Mouse (Mus musculus): ENCODE data around the gene Stmn1.

Stmn1 gene

DNA sequence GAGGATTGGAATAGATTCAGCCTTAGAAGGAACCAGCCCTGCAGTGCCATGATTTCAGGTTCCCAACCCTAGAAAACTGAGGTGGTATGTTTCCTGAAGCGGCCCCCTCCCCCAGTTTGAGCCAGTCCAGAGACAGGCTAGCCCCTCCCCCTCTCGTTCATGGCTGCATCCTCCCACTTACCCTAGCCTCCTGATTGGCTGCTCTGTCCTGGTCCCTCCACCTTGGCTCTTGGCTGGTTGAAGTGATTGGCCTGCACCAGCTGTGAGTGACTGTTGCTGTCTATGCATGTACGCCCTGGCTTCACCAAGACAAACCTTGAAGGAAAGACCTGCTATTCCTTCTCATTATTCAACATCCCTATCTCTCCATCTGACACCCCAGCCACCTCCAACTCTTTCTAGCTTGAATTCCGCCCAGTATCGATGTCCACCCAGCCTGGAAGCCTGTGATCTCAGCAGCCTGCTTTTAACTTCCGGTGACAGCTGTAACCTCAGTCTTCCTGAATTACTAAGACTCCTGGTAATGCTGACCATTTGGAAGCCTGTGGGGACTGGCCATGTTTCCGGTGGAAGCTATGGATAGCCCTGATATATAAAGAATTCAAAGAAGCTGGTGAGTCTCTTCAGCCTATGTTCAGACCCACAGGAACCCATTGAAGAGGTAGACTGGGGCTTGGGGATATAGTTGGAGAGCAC is 10.8 kb upstream of the Stmn1 start:
- no peak for DNase-seq (ENCODE audit: low spot score in 2 of 2)

DNA sequence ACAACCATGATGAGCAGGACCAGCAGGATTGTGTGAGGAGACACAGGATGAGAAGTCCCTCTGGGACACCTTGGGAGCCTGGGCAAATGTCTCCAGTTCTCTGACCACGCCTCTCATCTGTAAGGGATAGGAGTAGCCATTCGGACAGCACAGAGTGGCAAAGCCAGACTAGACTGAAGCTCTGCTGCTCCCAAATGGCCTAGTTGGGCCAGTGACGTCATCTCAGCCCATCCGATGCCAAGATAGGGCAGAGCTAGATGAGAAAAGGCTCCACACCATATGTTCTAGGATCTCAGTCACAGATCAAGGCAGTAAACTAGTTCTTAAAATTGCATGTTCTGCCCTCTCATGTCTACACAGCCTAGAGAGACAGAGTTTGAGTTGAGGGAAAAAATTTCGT is 9.3 kb upstream of the Stmn1 start:
- DNase-seq (ENCODE audit: low spot score in 2 of 2), result no peak

DNA sequence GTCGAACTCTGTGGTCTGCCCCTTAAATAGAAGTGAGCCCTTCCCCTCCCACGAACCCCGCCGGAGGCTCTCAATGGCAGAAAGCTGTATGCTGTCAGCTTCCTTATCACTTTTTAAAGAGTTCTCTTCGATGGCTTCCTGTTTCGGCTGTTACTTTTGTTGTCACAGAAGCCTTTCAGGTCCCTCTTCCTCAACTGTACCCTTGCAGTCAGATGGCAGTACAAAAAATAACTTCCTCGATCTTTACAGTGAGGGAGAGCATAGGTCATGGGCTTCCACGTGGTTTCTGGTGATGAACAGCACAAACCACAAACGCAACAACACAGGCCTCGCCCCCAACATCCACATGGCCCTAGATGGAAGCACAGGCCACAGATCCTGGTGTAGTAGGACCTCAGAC is 7.8 kb upstream of the Stmn1 start:
- no peak for DNase-seq (ENCODE audit: low spot score in 2 of 2)

DNA sequence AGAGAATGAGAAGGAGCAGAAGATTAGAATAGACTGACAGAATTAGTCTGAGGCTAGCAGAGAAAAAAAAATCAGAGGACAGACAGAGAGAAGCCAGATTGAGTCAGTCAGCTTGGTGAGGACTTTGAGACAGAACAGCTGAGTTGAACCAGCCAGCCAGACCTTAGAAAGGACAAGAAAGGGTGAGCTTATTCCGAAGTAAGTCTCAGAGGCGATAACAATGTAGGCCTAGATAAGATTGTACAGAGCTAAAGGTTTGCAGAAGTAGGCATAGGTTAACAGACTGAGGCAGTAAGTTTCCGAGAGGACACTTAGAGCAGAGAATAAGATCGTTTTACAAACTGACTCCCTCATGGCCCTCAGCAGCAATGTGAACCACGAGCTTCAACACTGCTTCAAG is 6.9 kb upstream of the Stmn1 start:
- no peak for DNase-seq (ENCODE audit: low spot score in 2 of 2)

DNA sequence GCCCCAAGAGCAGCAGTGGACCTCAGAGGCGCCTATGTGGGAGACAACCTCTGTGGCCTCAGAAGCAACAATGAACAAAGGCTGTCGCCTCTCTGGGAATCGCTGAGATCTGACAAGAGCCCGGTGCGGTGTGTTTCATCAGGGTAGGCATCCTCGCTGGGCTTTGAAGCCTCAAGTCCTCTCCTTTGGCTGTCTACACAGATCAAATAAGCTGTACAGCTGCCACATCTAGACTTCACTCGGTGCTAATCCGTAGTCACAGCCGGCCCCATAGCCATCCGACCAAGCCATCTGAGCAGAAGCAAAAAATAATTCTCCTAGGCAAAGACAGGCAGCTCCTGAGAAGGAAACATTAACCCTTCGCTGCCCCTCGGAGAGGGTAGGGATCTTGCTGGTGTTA is 2.3 kb upstream of the Stmn1 start:
- no peak for DNase-seq (ENCODE audit: low spot score in 2 of 2)

DNA sequence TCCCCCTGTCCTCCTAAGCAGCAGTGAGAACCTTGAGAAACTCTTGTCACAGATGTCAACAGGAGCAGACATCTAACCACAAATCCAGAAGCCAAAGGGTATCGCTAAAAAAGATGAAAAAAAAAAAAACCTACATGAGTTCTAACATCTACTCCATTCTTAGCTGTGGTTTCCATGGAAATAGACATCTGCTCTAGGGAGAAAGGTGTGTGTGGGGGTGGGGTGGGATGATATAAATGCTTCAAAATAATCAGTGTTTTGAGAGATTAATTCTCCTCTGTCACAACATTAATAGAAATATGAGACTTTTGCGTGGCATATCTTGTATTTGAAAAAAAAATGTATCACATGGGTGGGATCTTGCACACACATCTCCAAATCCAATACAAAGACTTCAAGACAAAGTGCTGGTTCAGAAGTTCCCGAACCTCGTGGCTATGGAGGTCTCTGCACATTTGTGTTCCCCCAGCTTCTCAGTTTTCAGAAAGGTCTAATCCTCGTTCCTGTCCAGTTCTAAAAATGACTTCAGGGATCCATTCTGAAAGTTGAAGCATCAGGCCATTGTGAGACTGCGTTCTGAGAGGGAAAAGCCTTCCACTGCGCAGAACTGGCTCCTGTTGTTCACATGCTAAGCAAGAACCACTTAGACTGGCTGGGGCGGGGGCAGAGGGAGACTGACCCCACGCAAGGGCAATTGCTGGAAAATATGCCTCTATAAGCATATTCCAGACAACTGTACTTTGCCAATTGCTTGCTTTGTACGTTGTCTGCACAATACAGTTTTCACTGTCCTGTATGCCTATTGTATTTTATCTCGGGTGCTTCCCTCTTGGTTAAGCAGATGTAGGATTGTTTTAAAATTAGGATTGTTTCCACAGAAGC is 1.5 kb upstream of the Stmn1 start:
- no peak for DNase-seq (ENCODE audit: low spot score in 2 of 2)

DNA sequence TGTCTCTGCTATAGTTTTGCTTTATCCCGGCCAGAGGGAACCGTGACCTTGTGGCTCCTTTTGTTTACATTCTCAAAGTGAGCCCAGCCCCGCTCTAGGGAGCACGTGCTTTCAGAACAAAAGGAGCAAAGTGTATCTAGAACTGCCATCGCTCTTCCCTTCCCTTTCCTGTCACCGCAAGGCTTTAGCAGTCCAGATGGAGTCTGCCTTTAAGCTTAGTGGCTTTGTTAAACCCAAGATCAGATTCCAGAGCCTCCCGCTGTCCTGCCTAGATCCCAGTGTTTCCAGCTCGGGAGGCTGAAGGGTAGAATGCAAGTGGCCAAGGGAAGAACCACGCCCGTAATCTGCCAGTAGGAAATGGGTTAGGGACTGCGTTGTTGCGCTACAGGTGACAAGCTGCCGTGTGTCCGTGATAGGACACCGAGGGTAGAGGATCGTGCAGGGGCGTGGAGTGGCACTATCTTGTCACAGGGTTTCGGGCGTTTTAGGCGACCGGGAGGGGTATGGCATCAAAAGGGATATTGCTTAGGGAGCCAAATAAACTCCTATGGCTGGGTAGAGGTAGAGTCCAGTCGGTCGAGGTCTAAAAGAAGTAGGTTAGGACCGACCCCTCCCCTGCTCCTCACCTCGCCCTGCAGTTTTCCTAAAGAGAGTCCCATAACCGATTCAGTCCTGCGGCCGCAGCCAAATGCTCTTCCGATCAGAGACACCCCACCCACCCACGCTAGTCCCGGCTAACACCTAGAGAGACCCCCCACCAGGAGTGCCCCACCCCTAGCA is 495 bp upstream of the Stmn1 start:
- DNase-seq (ENCODE audit: low spot score in 2 of 2), result no peak

DNA sequence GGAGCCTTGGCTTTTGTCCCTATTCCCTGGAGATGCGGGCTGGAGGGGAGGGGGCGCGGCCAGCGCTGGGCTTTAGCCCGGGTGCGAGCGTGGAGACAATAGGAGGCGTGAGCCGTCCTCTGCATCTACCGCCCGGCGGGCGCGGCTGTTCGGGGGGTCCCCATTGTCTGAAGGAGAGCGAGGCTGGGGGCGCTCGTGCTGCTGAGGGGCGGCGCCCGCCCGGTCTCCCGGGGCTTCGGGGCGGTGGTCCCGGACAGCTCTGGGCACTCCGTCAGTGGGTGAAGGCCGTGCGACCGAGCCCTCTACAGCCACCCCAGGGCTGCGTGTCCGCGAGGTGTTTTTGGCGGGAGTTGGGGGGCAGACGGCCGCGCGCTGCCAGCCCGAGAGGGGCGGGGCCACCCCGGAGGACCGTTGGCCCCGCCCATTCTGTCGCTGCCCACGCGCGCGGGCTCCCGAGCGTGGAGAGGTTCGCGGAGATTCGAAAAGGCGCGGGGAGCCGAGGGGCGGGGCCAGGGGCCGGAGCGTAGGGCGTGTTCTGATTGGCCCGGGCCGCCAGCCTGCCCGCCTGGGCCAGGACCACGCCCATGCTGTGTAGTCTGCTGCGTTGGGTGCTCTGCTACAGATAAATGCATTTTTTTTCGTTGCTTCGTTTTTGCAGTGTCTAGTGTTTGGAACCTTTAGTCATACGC is 602 bp downstream of the Stmn1 start:
- DNase-seq (ENCODE audit: low spot score in 2 of 2), result peak; percentile 94 to 98

DNA sequence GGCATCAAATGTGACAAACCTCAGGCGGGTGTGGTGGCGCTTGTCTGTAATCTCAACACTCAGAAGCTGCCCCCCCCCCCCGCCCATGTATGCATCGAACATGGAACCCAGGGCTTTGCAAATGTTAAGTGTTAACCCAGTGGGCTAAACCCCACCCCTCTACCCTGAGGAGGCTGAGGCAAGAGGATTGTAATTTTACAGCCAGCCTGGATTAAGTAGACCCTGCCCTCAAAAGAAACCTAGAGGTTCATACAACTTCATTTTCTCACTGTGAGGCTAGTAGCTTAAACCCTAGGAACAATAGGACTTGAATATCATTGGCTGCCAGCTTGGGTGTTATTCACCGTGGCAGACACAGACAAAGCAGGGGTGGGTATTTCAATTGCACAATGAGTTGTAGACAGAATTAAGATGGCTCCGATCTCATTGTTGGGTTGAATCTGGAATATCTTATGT is 1.2 kb downstream of the Stmn1 start:
- DNase-seq (ENCODE audit: low spot score in 2 of 2), result no peak

DNA sequence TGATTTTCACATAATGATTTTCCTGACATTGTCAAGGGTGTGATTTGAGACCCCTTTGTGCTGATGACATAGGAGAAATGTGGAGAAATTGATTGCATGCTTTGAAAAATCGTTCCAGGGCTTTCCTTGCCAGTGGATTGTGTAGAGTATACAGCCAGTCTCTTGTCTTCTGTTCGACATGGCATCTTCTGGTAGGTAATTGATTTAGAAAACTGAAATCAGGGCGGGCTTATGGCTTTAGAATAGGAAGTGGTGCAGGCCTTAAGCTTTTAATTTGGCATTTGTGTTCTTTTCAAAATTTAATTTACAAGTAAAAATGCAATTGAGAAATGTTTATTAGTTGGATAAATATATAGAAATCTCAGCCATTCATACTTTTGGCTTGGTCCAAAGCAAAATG is 1.9 kb downstream of the Stmn1 start:
- no peak for DNase-seq (ENCODE audit: low spot score in 2 of 2)

DNA sequence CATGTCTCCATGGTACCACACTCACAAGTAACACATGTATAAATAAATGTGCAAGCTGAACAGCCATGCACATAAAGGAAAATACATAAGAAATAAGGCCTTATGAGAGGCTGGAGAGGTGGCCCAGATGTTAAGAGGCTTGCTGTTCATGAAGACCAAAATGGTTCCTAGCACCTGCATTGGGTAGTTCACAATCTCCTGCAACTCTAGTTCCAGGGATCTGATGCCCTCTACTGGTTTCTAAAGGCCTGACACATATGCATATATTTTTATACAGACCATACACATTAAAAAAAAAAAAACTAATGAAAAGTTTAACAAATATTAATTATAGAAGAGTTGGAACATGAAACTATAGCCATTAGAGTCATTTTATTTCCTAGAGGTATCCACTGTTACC is 3.3 kb downstream of the Stmn1 start:
- DNase-seq (ENCODE audit: low spot score in 2 of 2), result no peak

DNA sequence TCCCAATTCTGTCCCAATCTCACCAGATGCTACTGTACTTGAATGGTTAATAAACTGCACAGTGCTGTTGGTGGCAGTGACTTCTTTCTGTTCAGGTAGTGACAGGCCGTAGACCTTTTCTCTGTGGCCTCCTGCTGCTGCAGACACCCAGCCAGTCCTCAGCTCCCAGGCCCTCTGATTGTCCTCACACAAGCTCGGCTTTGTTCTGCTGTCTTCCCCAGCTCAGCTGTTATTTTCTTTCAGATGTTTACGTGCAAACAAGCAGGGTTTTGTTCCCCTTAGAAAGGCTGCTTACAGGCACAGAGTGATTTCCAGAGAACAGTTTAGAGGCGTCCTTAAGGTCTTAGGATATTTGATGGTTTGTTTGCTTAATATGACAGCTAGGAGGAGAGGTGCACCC is 5.6 kb downstream of the Stmn1 start:
- DNase-seq (ENCODE audit: low spot score in 2 of 2), result no peak

DNA sequence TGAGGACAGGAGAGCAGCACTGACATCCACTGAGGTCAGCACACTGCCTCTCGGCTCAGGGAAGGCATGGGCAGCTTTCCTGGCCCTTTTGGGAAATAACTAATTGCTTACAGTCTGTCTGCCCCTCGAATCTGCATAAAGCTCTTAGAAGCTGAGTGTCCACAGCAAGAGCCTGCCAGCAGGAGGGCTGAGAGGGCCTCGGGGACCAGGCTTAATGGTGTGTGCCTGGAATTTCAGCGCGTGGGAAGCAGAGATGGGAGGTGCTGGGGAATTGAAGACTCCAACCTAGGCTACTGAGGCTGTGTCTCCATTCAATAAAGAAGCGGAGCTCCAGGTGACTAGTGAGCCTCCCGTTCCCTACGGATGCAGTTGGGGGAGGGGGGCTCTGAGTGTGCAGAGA is 6.1 kb downstream of the Stmn1 start:
- no peak for DNase-seq (ENCODE audit: low spot score in 2 of 2)

DNA sequence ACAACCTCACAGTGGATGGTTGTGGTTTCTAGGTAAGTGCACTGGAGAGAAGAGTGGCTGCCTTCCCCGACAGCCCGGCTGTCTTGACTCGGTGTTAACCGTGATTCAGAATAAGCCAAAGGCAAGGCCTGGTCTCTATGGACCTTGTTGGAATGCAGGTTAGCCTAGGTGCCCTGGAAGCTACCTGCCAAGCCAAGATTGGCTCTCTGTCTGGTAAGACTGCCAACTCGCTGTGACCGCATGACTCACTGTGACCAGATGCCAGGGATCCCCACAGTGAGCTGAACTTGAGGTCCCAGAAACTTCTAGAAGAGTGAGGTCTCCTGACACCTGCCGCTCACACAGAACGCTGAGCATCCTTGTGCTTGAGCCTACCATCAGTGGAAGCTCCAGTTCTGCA is 8.8 kb downstream of the Stmn1 start:
- DNase-seq (ENCODE audit: low spot score in 2 of 2), result no peak

DNA sequence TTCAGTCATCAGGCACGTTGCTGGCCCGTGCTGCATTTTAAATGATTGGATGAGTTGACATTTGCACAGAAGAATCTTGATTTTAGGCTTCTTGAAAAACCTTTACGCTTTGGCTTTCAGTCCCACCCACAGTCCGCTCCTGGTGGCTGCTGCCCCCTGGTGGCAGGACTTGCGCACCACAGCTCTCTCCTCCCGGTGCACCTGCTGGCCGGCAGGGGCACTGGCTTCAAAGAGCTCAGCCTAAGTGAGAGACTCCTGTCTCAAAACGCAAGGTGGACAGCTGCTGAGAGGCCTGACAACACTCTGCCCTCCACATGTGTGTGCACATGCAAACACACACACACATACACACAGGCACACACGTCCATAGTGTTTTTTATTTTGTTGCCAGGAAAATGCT is 9.9 kb downstream of the Stmn1 start:
- peak; percentile 98 for DNase-seq (ENCODE audit: low spot score in 2 of 2)

DNA sequence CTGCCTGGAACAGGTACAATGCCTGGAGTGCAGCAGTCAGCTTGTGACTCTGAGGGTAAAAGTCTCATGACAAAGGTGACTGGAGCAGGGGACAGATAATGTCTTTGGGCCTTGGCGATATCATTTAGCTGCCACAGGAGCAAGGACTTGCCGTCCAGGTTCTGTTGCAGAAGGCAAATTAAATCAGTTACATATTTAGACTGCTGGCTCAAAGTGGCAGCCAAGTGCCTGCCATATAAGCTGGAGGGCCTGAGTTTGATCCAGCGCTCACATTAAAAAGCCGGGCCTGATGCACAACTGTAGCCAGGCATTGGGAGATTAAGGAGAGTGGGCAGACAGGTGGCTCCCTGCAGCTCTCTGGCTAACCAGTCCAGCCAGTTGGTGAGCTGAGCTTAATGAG is 11.7 kb downstream of the Stmn1 start:
- DNase-seq (ENCODE audit: low spot score in 2 of 2), result no peak

DNA sequence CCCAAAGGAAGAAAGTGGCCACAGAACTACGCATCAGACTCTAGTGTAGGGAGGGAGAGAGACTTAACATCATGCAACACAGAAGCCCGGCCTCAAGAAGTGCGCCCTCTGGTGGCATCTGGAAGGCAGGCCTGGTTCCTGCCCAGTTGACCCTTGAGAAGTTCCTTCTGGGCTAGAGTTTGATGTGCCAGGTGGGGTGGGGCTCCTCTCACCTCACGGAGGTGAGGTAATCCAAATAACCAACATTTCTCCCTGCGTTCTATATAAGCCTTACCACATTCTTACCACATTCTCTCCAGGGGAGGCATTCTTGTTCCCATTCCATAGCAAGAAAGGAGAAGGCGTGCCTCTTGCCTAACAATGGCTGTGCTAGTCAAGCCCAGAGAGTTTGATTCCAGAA is 12.7 kb downstream of the Stmn1 start:
- peak; percentile 63 to 79 for DNase-seq (ENCODE audit: low spot score in 2 of 2)

DNA sequence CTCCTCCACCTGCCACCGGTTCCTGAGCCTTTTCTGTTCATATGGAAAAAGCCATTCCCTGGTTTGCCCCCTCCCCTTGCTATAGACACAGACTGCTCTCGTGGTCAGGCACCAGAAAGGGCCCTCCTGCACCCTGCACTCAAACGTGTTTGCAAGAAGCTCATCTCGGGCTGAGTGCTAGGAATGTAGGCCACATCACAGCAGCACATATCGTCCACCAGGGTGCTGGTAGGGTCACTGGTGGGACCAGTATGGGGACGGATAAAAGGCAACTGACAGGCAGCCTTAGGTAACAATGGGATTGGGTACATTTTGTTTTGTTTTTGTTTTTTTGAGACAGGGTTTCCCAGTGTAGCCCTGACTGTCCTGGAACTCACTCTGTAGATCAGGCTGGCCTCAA is 13.2 kb downstream of the Stmn1 start:
- DNase-seq (ENCODE audit: low spot score in 2 of 2), result no peak

DNA sequence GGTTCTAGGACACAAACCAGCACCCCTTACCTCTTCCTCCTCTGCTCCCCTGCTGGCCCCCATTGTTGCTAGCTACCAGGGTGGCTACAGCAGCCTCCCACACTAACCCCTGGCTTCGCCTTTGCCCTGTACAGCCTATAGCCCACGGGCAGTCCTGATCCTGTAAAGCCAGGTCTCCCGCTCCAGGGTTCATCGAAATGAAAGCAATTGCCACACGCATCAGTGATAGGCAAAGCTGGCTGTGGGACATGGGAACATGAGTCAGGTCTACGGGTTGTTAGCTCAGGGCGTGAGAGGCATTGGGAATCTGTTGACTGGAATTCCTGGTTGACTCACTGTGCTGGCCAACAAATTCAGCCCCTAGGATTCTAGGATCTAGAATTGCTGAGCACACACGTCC is 14.3 kb downstream of the Stmn1 start:
- DNase-seq (ENCODE audit: low spot score in 2 of 2), result no peak

DNA sequence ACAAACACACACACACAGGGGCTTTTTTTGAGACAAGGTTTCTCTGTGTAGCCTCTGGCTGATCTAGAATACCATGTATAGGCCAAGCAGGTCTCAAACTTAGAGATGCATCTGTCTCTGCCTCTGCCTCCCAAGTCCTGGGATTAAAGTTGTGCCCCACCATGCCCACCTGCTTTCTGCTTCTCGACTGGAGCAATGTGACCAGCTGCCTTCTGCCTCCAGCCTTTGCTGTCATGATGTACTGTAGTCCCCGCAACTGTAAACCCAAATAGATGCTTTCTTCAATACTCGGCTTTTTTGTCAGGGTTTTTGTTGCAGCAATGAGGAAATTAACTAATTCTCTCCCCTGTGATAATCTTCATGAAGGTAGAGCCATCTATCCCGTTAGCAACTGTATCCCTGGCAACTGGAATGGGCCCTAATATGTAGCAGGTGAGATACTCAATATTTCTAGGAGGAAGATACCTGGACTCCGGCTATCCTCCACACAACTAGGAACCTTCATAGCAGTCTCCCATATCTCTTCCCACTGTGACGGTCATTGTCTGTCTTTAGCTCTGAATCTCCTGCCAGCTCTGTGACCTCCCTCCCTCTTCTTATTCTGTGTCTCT is 15.1 kb downstream of the Stmn1 start:
- DNase-seq (ENCODE audit: low spot score in 2 of 2), result no peak

DNA sequence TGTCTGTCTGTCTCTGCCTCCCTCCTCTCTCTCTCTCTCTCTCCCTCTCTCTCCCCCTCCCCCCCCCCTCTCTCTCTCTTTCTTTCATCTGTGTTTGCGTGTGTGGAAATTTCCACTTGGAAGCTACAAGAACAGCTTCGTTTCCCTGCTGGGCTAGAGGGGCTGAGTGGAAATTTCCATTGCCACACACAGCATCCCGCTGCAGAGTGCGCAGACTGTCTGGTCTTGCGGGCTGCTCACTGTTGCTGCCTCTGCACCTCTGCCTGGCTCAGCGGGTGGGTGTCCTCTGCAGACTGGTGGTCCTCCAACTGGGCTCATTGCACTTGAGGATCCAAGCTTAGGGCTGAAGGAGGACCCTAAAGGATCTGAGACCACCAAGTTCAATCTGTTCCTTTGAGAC is 15.6 kb downstream of the Stmn1 start:
- no peak for DNase-seq (ENCODE audit: low spot score in 2 of 2)

DNA sequence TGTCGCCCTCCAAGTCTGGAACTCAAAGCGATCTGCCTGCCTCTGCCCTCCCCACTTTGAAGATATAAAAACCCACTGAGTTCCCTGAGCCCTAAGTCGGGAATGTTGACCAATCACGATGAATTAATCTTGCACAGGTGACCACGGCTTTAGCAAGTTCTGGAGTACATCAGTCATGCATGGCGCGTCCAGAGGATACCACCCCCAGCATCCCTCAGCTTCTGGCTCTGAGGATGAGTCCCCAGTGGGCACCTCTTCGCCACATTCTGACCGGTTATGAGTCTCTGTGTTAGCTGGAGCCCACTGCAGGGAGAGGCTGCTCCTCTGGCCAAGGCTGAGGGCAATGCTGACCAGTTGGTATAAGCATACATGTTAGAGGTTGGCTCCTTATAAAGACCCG is 16.1 kb downstream of the Stmn1 start:
- no peak for DNase-seq (ENCODE audit: low spot score in 2 of 2)
